Mouse (Mus musculus) erythroid progenitor cell, adult 5-6 weeks (primary cell): ENCODE measurements at regions not wholly inside any gene's neighbourhood (a gene's known extent, or its start where the extent isn't known, plus 50 kb on each side); places are given as distances from the start of the nearest gene placed in this dataset.

Experiments used
- ATAC-seq: replicated peaks from 2 replicates; pipeline ENCODE4 v1.8.0; 2016; ENCODE audit warnings: moderate number of reproducible peaks, mild to moderate bottlenecking, moderate TSS enrichment, inconsistent platforms; ENCODE audit not compliant: poor library complexity, low FRiP score, severe bottlenecking

- ATAC-seq = no peak
Observed at GRCm38 (mm10) chr13:34398061-34398787, 53.2 kb upstream of the Slc22a23 start.

DNA sequence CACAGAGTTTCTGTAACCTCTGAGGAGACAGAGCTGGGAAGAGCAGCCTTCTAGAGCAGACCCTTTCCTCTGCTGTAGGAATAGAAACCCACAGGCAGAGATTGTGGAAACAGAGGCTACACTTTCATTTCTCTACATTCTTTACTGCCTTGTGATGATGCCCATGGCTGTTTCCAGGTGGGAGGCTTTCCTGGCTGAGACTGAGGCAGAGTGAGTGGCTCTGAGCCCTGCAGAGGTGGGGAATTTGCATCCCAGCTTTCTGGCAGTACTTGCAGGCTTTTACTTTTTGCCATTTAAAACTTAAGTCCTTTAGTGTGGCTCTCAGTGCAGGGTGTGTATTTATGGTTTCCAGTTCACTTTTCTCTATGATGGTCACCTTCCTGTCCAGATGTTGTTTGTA is 50.5 kb upstream of the Slc22a23 start:
- no peak for ATAC-seq

DNA sequence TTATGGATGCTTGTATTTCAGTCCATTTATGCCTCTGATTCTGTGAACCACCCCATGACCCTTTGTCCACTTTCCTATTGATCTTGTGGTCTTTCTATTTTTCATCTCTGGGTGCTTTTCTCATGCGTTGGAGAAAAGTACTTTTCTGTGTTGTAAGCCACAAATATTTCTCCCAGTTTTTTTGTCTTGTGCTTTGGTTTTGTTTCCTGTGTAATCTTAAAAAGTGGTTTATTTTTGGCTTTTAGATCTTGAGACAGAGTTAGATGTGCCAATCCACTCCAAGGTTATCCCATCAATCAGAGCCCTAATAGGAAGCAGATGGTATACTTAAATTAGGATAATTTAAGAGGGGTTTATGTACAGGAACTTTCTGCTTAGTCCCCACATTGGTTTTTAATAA is 50.0 kb upstream of the Slc22a23 start:
- no peak for ATAC-seq
